Mouse (Mus musculus) spleen, adult 2 months (tissue): ENCODE measurements around the gene Pidd1.

Experiments
- CTCF ChIP-seq: fragments of 200-500 bp; IDR thresholded peaks from 2 replicates; pipeline ENCODE4 v1.5.1; 2011; ENCODE audit warnings: mild to moderate bottlenecking, inconsistent platforms; ENCODE audit not compliant: insufficient read depth, insufficient read length, insufficient replicate concordance; ENCODE audit errors: extremely low read depth
- POLR2A ChIP-seq: fragments of 200-500 bp; IDR thresholded peaks from 2 replicates; pipeline ENCODE4 v1.6.1; 2011; ENCODE audit warnings: low read depth, low read length, inconsistent platforms

- TF ChIP-seq CTCF = no peak
- no peak for TF ChIP-seq POLR2A
Measured at GRCm38 (mm10) chr7:141472763-141473162, 28.9 kb upstream of the Pidd1 start.
